Mouse (Mus musculus): ENCODE measurements around the gene Gm17018.

GRCm38 (mm10) chr19:45618184-45618583 lies 57.8 kb downstream of the Gm17018 start:
- TF ChIP-seq CTCF (IDR thresholded peaks at IDR 0.05; ENCODE audit: low read depth, low read length) (no peak), POLR2A (IDR thresholded peaks at IDR 0.05; ENCODE audit: insufficient read depth, low read length) (no peak)
